Mouse (Mus musculus) macrophage (primary cell): ENCODE results near the gene Lypla2. TPM values are rescaled to one million over a fixed set of nuclear protein-coding genes. Genes with fewer than 3 reads are reported as not detected.
"Not testable (repeated sequence)": the region's sequence is repeated elsewhere in the genome, so short reads cannot be mapped to it uniquely, and the experiment has no call there.

Source experiments
- H3K27ac ChIP-seq: fragments of 350-480 bp; formaldehyde crosslinking; 2 replicates; pipeline ENCODE4 v1.9.0; 2021
- H3K36me3 ChIP-seq: fragments of 350-480 bp; formaldehyde crosslinking; 2 replicates; pipeline ENCODE4 v1.9.0; 2021; ENCODE audit errors: inconsistent target
- H3K4me3 ChIP-seq: fragments of 350-480 bp; formaldehyde crosslinking; 2 replicates; pipeline ENCODE4 v1.9.0; 2021; ENCODE audit errors: inconsistent target
- H3K79me2 ChIP-seq: fragments of 350-480 bp; formaldehyde crosslinking; 2 replicates; pipeline ENCODE4 v1.9.0; 2021; ENCODE audit errors: inconsistent target
- WGBS: methylation state at CpG from one replicate; pipeline ENCODE4 v1.1.7; 2026; ENCODE audit warnings: inconsistent platforms; ENCODE audit not compliant: missing documents; 5-methylcytosine and 5-hydroxymethylcytosine counted together
- polyA plus RNA-seq: library from polyadenylated mRNA; stranded (reverse); fragments of 250-400 nt; gene quantifications from 3 replicates; pipeline ENCODE4 v1.2.4, GENCODE M21; 2018; ENCODE audit warnings: inconsistent platforms

Lypla2 gene
- polyA plus RNA-seq, 1 experiment from 2014 or later, result 41.4 TPM

DNA sequence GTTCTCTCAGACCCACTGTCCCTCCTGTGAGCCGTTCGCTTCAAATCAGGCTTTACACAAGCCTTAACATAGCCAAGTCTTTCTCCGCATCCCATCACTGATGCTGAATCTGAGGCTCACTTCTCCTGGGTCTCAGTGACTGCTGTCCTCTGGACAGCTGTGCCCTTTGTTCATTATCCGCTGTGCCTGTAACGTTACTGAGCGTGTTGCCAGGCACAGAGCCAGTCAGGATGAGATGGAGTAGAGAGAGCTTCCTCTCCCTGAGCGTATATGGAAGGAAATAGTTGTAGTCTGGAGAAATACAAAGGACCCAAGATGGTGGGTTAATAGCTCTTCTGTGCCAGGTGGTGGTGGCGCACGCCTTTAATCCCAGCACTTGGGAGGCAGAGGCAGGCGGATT is 23.0 kb downstream of the Lypla2 start:
- Histone ChIP-seq H3K27ac (no peak overlapping the region), H3K4me3 (no peak overlapping the region), H3K36me3 (peaks cover 41% of the 10 kb centered on the region), H3K79me2 (peaks cover 71% of the 10 kb centered on the region)
- WGBS, result 92% methylated on average over 7 of the region's 10 CpGs

GRCm38 (mm10) chr4:135948142-135948541 is 24.3 kb downstream of the Lypla2 start:
- peaks cover 33% of the 10 kb centered on the region for H3K36me3 ChIP-seq
- peak overlapping the region; percentile 97; the same call in 1 of the 2 replicates for H3K4me3 ChIP-seq
- H3K27ac ChIP-seq, result peak overlapping the region; percentile 96
- H3K79me2 ChIP-seq, result peaks cover 67% of the 10 kb centered on the region
- 45% methylated on average over 8 of the region's 8 CpGs for WGBS

- WGBS, result 3% methylated on average over 28 of the region's 28 CpGs
- peak overlapping the region; percentile 97 for H3K4me3 ChIP-seq
- peak overlapping the region; percentile 96 for H3K27ac ChIP-seq
- peaks cover 56% of the 10 kb centered on the region for H3K79me2 ChIP-seq
- peaks cover 21% of the 10 kb centered on the region for H3K36me3 ChIP-seq
These were observed 25.6 kb downstream of the Lypla2 start for GRCm38 (mm10) chr4:135946659-135947301.

DNA sequence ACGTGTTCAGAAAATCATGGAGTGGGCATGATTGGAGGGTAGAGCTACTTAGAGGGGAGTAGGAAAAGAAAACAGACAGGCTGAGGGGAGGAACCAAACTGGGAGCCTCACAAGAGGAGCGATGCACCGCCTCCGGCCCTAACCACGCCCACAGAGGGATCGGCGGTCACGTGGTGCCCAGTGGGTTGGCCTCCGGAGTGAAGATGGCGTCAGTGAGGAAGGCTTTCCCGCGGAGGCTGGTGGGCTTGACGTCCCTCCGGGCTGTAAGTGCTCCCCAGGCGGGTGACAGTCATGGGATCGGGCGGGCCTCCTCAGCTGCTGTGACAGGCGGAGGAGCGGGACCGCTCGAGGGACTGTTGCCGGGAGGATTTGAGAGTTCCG is 26.2 kb downstream of the Lypla2 start, which contains the start of gene Hmgcl:
Gene Hmgcl, plus strand, starts transcription at position 171 of the 381 bp plus-strand sequence.
- Histone ChIP-seq H3K4me3 (peak within 1 kb of the TSS; percentile 97), H3K36me3 (peaks cover 16% of the 10 kb centered on the region), H3K27ac (peak within 1 kb of the TSS; percentile 96), H3K79me2 (peaks cover 51% of the 10 kb centered on the region)
- 2% methylated on average over 23 of the region's 23 CpGs for WGBS

DNA sequence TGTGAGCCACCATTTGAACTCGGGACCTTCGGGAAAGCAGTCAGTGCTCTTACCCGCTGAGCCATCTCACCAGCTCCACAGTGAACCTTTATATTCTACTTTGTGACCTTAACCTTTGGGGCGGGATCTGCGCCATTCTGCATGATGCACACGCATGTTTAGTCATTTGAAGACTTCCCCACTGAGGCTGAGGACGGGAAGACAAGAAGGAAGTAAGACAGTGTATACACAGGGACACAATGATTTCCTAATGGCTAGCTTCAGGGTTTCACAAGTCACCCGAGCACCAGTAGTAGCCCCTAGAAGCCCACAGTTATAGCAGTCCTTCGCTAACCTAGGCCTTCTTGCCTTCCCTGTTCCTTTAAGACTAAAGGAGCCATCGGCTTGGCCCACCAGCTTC is 26.7 kb downstream of the Lypla2 start:
- Histone ChIP-seq H3K79me2 (peaks cover 45% of the 10 kb centered on the region), H3K27ac (peak overlapping the region; percentile 96), H3K4me3 (peak overlapping the region; percentile 97; the same call in 1 of the 2 replicates), H3K36me3 (peaks cover 15% of the 10 kb centered on the region; the same call in 1 of the 2 replicates)
- 36% methylated on average over 10 of the region's 10 CpGs for WGBS

DNA sequence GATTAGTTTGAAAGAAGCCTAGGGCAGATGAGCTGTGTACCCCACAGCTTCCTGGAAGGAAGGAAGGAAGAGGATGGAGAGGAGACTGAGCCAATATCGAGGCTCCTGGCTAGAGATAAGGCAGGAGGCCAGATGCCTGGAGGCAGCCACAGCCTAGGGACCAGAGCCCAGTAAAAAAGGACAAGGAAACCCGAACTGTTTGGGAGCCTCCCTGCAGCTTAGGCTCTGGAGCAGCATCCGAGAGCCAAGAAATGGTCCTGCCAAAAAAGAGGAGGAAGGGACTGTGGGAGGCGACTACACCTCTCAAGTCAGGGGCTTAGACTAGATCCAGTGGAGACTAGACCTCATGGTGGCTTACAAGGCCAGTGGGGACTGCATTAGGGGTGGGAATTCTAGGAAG is 29.0 kb downstream of the Lypla2 start:
- Histone ChIP-seq H3K27ac (peak overlapping the region; percentile 89), H3K36me3 (peaks cover 25% of the 10 kb centered on the region), H3K4me3 (no peak overlapping the region), H3K79me2 (peaks cover 22% of the 10 kb centered on the region)
- WGBS, result 71% methylated on average over 4 of the region's 4 CpGs

- WGBS, result 30% methylated on average over 6 of the region's 6 CpGs
- H3K4me3 ChIP-seq, result no peak overlapping the region
- H3K79me2 ChIP-seq, result peaks cover 10% of the 10 kb centered on the region
- H3K36me3 ChIP-seq, result peaks cover 35% of the 10 kb centered on the region
- H3K27ac ChIP-seq, result peak overlapping the region; percentile 89
These were observed 30.2 kb downstream of the Lypla2 start for GRCm38 (mm10) chr4:135942193-135942592.

GRCm38 (mm10) chr4:135941026-135941425 is 31.4 kb downstream of the Lypla2 start:
- not testable (repeated sequence) for H3K4me3 ChIP-seq, H3K79me2 ChIP-seq
- 96% methylated on average over 8 of the region's 8 CpGs for WGBS
- H3K36me3 ChIP-seq, result peaks cover 46% of the 10 kb centered on the region
- H3K27ac ChIP-seq, result peak overlapping the region; percentile 89; the same call in 1 of the 2 replicates

GRCm38 (mm10) chr4:135938858-135939257 is 33.6 kb downstream of the Lypla2 start:
- Histone ChIP-seq H3K4me3 (no peak overlapping the region), H3K79me2 (no peaks in the 10 kb centered on the region), H3K27ac (no peak overlapping the region), H3K36me3 (peaks cover 55% of the 10 kb centered on the region)
- WGBS, result 96% methylated on average over 7 of the region's 7 CpGs

GRCm38 (mm10) chr4:135935502-135935901 is 36.9 kb downstream of the Lypla2 start:
- Histone ChIP-seq H3K27ac (no peak overlapping the region), H3K79me2 (no peaks in the 10 kb centered on the region), H3K4me3 (no peak overlapping the region), H3K36me3 (peaks cover 82% of the 10 kb centered on the region)
- 95% methylated on average over 5 of the region's 5 CpGs for WGBS

- no peaks in the 10 kb centered on the region for H3K79me2 ChIP-seq
- no peak overlapping the region for H3K27ac ChIP-seq
- H3K4me3 ChIP-seq, result no peak overlapping the region
- H3K36me3 ChIP-seq, result peaks cover 84% of the 10 kb centered on the region
- WGBS, result 87% methylated on average over 8 of the region's 12 CpGs
These were observed 37.5 kb downstream of the Lypla2 start for GRCm38 (mm10) chr4:135934708-135935500.

DNA sequence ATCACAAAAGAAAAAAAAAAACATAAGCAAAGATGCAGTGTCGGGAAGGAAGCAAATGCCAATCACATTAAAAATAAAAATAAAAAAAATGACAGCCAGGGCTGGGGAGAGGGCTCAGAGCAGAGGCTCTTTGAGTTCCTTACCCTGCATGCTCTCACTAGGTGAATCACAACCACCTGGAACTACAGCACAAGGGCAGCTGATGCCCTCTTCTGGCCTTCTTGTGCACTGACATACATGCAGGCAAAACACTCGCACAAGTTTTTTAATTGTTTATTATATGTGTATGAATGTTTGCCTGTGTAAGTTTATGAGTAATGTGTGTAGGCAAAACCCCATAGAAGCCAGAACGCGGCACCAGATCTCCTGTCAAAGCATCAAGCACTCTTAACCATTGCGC is 40.6 kb downstream of the Lypla2 start:
- Histone ChIP-seq H3K27ac (no peak overlapping the region), H3K4me3 (no peak overlapping the region), H3K79me2 (no peaks in the 10 kb centered on the region), H3K36me3 (peaks cover 84% of the 10 kb centered on the region)
- WGBS, result 95% methylated on average over 4 of the region's 5 CpGs

- Histone ChIP-seq H3K79me2 (no peaks in the 10 kb centered on the region; the same call in 1 of the 2 replicates), H3K4me3 (no peak overlapping the region), H3K27ac (no peak overlapping the region), H3K36me3 (peaks cover 93% of the 10 kb centered on the region)
- WGBS, result 93% methylated on average over 8 of the region's 8 CpGs
These were observed 42.2 kb downstream of the Lypla2 start for GRCm38 (mm10) chr4:135930239-135930638.

DNA sequence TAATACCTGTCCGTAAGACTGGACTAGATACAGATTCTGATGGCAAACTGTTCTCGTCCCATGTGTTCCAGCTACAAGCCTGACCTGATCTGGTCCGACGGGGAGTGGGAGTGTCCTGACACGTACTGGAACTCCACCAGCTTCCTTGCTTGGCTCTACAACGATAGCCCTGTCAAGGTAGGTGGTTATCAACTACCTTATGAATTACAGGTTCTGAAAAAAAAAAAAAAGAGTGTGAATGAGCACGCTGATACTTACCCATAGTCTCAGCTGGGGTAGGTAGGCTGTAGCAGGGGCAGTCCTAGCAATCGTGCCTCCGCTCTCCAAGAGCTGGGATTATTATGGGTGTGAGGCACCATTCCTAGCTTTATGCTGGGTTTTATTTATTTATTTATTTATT is 42.6 kb downstream of the Lypla2 start:
- 96% methylated on average over 9 of the region's 9 CpGs for WGBS
- Histone ChIP-seq H3K79me2 (no peaks in the 10 kb centered on the region; the same call in 1 of the 2 replicates), H3K4me3 (no peak overlapping the region), H3K36me3 (peaks cover 95% of the 10 kb centered on the region), H3K27ac (no peak overlapping the region)

- 98% methylated on average over 5 of the region's 5 CpGs for WGBS
- no peak overlapping the region for H3K4me3 ChIP-seq
- H3K79me2 ChIP-seq, result no peaks in the 10 kb centered on the region; the same call in 1 of the 2 replicates
- H3K36me3 ChIP-seq, result peaks cover 91% of the 10 kb centered on the region
- no peak overlapping the region for H3K27ac ChIP-seq
These were observed 43.0 kb downstream of the Lypla2 start for GRCm38 (mm10) chr4:135929405-135929804.
